Mouse (Mus musculus) megakaryocyte progenitor cell, adult 5-6 weeks (primary cell): ENCODE data around the gene Olfr736. TPM values are rescaled to one million over a fixed set of nuclear protein-coding genes. Genes with fewer than 3 reads are reported as not detected.

Experiments used
- ATAC-seq: replicated peaks from 2 replicates; pipeline ENCODE4 v1.8.0; 2016; ENCODE audit warnings: mild to moderate bottlenecking, moderate TSS enrichment, inconsistent platforms; ENCODE audit not compliant: poor library complexity
- total RNA-seq, 2 experiments: library from RNA; stranded (forward) in 1 of 2; stranded (reverse) in 1 of 2; fragments of 157-497, 149-512 nt in 1 of 2; fragments of 200-1000 nt in 1 of 2; gene quantifications; 2 replicates each; pipeline versions ENCODE4 v1.2.3 to v1.2.4; 2015 to 2017

Gene Olfr736
- total RNA-seq (2015) (not detected in 2 replicates), total RNA-seq (2017) (not detected in 2 replicates)

- ATAC-seq = no peak
Observed at GRCm38 (mm10) chr14:50380863-50381262, at the start of gene Olfr736. Gene Olfr736 (plus strand): TSS chr14:50381163.

DNA sequence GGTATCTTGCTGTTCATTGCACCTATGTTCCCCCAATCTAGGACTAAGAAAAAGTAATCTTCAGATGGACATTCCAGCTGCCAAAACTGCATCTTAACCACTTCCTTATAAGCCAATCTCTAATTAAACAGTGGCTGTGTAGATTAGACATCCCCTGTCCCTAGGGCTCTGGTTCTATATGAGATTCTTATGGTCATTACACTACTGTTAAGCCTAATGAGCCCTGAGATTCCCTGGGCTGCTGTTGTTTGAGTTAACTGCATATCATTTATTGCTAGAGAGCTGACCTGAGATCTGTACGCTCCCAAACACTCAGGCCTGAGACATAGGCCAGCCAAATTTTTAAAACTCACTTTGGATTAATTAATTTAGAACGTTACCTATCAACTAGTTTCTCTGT is 32.2 kb upstream of the Olfr736 start, which contains the start of gene Olfr735:
Gene Olfr735 (minus strand): TSS at position 77 of the 400 bp plus-strand sequence.
- ATAC-seq = no peak

DNA sequence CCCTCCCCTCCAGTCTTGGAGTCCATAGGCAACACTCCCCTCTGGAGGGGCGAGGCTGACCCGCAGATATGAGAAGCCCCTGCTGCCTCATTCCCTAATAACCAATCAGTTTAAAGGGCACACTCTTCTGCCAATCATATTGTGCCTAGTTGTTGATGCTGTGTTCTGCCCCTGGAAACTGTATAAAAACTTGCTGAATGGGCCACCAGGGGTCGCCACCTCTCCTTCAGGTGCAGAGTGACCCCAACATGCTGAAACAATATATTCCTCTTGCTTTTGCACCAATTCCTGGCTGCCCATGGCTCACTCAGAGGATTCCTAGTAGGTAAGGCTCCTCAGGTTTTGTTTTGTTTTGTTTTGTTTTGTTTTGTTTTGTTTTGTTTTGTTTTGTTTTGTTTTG is 28.5 kb upstream of the Olfr736 start:
- ATAC-seq = peak; percentile 88

DNA sequence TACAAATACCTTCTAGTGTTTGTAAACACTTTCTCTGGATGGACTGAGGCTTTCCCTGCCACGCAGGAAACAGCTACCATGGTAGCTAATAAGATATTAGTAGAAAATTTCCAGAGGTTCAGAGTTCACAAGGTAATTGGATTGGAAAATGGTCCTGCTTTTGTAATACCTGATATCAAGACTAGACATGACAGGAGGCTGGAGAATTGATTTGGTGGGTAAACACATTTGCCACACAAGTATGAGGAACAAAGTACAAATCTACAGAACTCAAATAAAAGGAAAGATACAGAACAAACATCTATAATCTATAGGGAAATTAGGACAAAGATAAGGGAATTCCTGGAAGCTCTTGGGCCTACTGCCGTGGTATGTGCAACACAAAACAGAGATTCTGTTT is 24.2 kb upstream of the Olfr736 start:
- no peak for ATAC-seq

- peak; percentile 89 for ATAC-seq
Observed at GRCm38 (mm10) chr14:50357593-50357992, 23.4 kb upstream of the Olfr736 start, which contains the start of gene Tlr11. Gene Tlr11 (plus strand): TSS chr14:50357914.

DNA sequence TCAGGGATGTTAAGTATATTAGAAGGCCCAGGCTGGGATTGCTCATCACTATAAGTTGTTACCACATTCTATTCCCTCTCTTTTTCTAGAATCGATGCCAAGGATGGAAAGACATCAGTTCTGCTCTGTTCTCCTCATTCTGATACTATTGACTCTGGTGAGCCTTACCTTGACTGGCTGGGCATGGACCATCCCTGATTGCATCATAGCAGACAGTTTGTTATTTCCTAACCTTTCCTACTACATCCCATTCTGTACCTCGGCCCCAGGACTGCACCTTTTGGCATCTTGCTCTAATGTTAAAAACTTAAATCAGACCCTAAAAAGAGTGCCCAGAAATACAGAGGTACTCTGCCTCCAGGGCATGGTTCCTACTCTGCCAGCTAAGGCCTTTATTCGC is 20.5 kb upstream of the Olfr736 start:
- no peak for ATAC-seq

GRCm38 (mm10) chr14:50363561-50363960 is 17.4 kb upstream of the Olfr736 start:
- ATAC-seq = peak; percentile 31

- ATAC-seq = no peak
Observed at GRCm38 (mm10) chr14:50407268-50407667, 26.3 kb downstream of the Olfr736 start, which contains the start of gene Olfr738. Gene Olfr738 (plus strand): TSS chr14:50407568.

- no peak for ATAC-seq
Observed at GRCm38 (mm10) chr14:50418326-50418725, 37.4 kb downstream of the Olfr736 start, which contains the start of gene Olfr739. Gene Olfr739 (plus strand): TSS chr14:50418626.

Other genes with a start within 250 kb of the Olfr736 start
- not detected in 2 replicates for gene Olfr728, start 238.5 kb upstream of the Olfr736 start, total RNA-seq (2015)
- gene Olfr728, start 238.5 kb upstream of the Olfr736 start, total RNA-seq (2017) = not detected in 2 replicates
- gene Olfr729, start 228.3 kb upstream of the Olfr736 start, total RNA-seq (2015) = not detected in 2 replicates
- gene Olfr729, start 228.3 kb upstream of the Olfr736 start, total RNA-seq (2017) = not detected in 2 replicates
- not detected in 2 replicates for gene Olfr730, start 193.0 kb upstream of the Olfr736 start, total RNA-seq (2015)
- gene Olfr730, start 193.0 kb upstream of the Olfr736 start, total RNA-seq (2017) = not detected in 2 replicates
- gene Olfr731, start 139.3 kb upstream of the Olfr736 start, total RNA-seq (2015) = not detected in 2 replicates
- not detected in 2 replicates for gene Olfr731, start 139.3 kb upstream of the Olfr736 start, total RNA-seq (2017)
- not detected in 2 replicates for gene Olfr732, start 97.0 kb upstream of the Olfr736 start, total RNA-seq (2015)
- gene Olfr732, start 97.0 kb upstream of the Olfr736 start, total RNA-seq (2017) = not detected in 2 replicates
- gene Olfr733, start 79.6 kb upstream of the Olfr736 start, total RNA-seq (2015) = not detected in 2 replicates
- gene Olfr733, start 79.6 kb upstream of the Olfr736 start, total RNA-seq (2017) = not detected in 2 replicates
- not detected in 2 replicates for gene Olfr734, start 54.4 kb upstream of the Olfr736 start, total RNA-seq (2015)
- not detected in 2 replicates for gene Olfr734, start 54.4 kb upstream of the Olfr736 start, total RNA-seq (2017)
- not detected in 2 replicates for gene Olfr735, start 32.3 kb upstream of the Olfr736 start, total RNA-seq (2015)
- gene Olfr735, start 32.3 kb upstream of the Olfr736 start, total RNA-seq (2017) = not detected in 2 replicates
- gene Tlr11, start 23.2 kb upstream of the Olfr736 start, total RNA-seq (2015) = 0.12 TPM in 1 of 2 replicates, not detected in the other
- not detected in 2 replicates for gene Tlr11, start 23.2 kb upstream of the Olfr736 start, total RNA-seq (2017)
- not detected in 2 replicates for gene Olfr738, start 26.4 kb downstream of the Olfr736 start, total RNA-seq (2015)
- gene Olfr738, start 26.4 kb downstream of the Olfr736 start, total RNA-seq (2017) = not detected in 2 replicates
- gene Olfr739, start 37.5 kb downstream of the Olfr736 start, total RNA-seq (2015) = not detected in 2 replicates
- gene Olfr739, start 37.5 kb downstream of the Olfr736 start, total RNA-seq (2017) = not detected in 2 replicates
- gene Olfr740, start 64.4 kb downstream of the Olfr736 start, total RNA-seq (2015) = not detected in 2 replicates
- not detected in 2 replicates for gene Olfr740, start 64.4 kb downstream of the Olfr736 start, total RNA-seq (2017)
- gene Olfr741, start 91.6 kb downstream of the Olfr736 start, total RNA-seq (2015) = not detected in 2 replicates
- not detected in 2 replicates for gene Olfr741, start 91.6 kb downstream of the Olfr736 start, total RNA-seq (2017)
- gene Olfr742, start 122.4 kb downstream of the Olfr736 start, total RNA-seq (2015) = not detected in 2 replicates
- not detected in 2 replicates for gene Olfr742, start 122.4 kb downstream of the Olfr736 start, total RNA-seq (2017)
- not detected in 2 replicates for gene Olfr743, start 140.7 kb downstream of the Olfr736 start, total RNA-seq (2015)
- gene Olfr743, start 140.7 kb downstream of the Olfr736 start, total RNA-seq (2017) = not detected in 2 replicates
- not detected in 2 replicates for gene Olfr744, start 233.7 kb downstream of the Olfr736 start, total RNA-seq (2015)
- not detected in 2 replicates for gene Olfr744, start 233.7 kb downstream of the Olfr736 start, total RNA-seq (2017)